Mouse (Mus musculus) regulatory T cell (primary cell): ENCODE measurements around the gene Il17re.

ENCODE experiments used
- in situ Hi-C: fragments of 300-600 bp; cut with MboI, MseI; formaldehyde crosslinking; loops from one replicate; pipeline ENCODE4 v1.15.1; 2025; ENCODE audit warnings: high pct_unique_total_duplicates

The Il17re gene

DNA sequence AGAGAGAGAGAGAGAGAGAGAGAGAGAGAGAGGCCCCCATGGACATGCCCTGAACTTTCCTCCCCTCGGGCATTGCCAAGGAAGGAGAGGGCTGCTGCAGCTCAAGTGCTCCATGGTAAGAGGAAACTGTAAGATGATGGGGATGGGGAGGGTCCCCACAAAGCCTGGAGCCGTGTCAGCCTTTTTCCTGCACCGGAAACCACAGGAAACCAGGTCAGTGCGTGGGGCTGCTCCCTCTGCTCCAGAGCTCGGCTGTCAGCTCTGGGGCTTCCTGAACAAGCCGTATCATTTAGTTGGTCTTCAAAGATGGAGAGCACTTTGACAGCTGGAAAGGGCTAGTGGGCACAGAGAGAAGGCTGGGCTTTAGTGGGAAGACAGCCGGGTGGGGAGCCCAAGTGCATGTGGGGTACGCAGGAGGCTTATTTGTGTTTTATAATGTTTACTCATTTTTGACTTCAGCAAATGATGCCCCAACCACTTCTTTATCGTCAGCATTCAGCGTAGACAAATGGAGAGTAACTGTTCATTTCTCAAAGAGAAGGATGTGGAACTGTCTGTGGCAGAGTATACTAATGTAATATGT lies at the start of gene Il17re:
Il17re (plus strand) TSS at position 533 of the 583 bp plus-strand sequence.
- in situ Hi-C loops, result no loop called here

DNA sequence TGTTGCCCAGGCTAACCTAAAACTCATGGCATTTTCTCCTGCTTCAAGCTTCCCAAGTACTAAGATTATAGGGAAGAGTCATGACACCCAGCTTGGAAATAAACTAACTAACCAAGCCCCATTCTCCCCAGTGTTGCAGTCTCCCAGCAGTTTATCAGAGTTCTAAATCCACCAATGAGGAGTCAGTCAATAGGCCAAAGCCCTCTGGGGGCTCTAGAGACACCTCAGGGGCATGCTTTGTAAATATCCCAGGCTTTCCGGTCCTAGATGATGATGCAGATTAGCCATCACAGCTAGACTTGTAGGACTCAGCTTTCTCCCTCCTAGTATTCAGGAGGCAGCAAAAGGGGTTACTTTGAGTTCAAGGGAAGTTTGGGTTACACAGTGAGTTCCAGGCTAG lies 48.3 kb upstream of the Il17re start:
- in situ Hi-C loops, result no loop called here

DNA sequence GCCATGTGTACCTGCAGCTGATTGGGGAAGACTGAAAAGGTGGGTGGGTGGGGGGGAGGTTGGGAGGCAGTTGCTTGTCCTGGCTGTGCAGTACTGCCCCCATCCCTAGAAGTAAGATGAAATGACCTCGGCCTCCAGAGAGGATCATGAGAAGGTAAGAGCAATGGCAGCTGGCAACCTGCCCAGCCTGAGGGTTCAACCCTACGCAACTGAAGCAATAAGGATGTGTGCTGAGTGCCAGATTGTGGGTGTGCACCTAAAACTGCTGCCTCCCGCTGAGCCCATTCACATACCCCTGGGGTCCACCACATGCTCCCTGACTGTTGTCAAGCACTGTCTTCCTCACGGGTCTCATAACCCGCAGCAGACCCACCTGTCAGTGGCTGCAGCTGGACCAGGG lies 41.9 kb upstream of the Il17re start:
- in situ Hi-C loops, result no loop called here

DNA sequence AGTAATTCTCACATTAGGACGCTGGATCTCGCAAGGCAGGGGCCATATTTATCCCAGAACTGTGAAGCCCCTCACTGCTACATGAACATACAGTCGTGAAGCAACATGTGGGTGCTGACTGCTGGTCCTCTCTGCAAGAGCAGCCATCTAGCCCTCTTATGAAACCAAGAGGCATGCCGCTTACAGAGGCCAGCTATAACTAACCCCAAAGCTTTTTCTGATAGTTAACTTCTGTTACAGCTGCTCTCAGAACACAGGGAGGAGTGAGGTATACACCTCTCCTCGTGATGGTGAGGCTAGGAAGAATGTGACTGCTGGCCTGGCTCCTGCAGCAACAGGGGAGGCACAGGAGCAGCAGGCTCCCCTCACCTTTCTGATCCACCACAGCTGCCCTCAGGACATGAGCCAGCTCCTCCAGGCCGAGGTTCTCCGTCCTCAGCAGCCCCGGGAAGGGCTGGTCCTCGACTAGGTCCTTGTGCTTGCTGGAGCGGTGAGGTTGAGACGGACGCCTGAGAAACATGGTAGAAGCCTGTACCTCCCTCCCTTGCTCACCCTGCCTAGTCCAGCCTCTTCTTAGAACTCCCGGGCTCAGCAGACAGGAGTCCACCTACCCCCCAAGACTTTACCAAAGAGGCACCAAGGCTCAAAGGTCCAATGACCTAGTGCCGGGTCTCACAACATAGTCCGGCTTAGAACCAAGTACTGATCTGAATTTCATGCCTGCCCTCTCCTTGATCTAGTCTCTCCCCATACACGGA lies 39.7 kb upstream of the Il17re start:
- in situ Hi-C loops, result no loop called here

DNA sequence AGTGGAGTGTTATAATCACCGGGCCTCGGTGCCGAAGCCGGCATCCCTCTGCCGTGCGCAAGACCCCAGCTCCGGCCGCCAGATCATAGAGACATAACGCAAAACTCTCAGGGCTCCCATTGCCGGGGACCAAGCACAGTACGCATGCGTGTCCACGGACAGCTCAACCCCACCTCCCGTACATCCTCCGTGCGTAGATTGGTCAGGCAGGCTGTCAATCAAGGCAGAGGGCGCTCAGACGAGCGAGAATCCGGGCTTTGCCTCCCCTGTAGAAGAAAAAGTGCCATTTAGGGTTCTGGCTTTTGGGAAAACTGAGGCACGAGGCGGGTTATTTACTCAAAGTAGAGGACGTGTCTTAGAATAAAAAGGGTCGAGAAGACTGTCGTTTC lies 39.1 kb upstream of the Il17re start, which contains the start of gene Rpusd3:
Rpusd3 (minus strand) TSS at position 142 of the 389 bp plus-strand sequence.
- in situ Hi-C loops, result no loop called here

DNA sequence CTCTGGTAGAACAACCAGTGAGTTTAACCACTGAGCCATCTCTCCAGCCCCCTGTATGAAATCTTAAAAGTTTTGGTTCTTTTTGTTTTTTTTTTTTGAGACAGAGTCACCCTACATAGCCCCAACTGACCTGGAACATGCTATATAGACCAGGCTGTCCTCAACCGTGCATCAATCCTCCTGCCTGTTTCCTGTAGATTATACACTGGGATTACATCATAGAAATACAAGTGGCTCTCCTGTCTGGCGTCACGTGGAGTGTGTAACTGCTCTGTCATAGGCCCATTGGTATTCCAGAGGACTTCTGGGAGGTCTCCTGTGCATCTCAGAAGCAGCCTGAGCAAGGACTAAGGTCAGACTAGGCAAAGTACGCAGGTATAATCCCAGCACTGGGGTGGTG lies 35.3 kb upstream of the Il17re start:
- in situ Hi-C loops, result no loop called here

DNA sequence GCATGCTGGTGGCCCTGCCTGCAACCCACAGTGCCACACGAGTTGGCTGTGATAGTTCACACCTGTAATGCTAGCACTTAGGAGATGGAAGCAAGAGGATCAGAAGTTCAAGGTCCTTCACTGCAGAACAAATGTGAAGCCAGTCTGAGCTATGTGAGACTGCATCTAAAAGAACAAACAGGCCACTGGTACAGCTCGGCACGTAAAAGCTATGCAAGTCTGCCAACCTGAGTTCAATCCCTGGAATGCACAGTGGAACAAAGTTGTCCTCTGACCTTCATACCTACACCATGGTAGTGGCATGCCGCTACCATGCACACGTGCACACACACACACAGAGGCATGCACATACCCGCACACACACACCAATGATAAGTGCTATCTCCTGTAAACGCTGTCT lies 34.1 kb upstream of the Il17re start:
- in situ Hi-C loops, result no loop called here

DNA sequence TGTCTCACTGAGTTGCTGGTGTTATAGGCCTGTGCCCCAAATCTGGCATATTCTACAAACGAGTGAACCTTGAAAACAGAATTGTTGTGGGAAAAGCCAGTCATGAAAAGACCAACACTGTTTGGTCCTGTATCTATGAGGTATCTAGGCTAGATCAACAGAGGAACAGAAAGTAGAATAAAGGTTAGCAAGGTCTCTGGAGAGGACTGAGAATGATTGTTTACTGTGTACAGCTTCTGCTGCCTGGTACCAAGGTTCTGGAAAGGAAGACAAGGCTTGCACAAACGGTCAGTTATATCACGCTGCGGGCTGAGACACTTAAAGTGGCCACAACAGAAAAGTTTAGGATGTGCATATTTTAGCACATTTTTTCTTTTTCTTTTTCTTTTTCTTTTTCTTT lies 31.6 kb upstream of the Il17re start:
- in situ Hi-C loops, result no loop called here

DNA sequence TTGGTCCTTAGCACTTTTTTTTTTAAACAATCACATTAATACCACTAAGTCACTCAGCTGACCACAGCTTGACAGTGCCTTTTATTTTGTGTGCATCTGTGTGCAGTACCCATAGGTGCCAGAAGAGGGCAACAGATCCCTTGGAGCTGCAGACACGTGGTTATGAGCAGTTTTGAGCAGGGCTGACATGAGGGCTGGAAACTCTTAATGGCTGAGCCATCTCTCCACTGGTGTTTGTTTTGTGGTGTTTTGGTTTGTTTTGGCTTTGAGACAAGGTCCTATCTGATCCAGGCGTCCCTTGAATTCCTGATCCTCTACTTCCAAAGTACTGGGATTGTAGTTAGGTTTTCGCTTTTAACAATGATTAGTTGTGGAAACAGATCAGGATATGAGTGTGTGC lies 30.9 kb upstream of the Il17re start:
- in situ Hi-C loops, result no loop called here

DNA sequence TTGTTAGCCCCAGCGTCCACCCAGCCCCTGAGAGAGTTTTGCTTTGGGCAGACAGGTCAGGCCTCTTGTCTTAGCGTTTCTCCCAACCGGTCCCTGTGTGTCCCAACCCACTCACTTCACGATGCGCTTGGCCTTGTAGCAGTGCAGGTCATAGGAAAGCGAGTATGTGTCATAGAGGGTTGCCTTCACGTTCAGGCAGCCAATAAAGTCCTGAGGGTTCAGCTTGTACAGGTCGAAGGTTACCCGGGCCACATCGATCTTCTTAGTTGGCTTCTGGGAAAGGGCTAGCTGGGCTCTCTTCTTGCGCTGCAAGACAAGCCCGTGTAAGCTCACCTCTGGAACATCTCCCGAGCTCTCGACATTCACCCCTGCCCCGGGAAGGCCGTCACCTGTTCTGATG lies 30.3 kb upstream of the Il17re start:
- in situ Hi-C loops, result no loop called here

DNA sequence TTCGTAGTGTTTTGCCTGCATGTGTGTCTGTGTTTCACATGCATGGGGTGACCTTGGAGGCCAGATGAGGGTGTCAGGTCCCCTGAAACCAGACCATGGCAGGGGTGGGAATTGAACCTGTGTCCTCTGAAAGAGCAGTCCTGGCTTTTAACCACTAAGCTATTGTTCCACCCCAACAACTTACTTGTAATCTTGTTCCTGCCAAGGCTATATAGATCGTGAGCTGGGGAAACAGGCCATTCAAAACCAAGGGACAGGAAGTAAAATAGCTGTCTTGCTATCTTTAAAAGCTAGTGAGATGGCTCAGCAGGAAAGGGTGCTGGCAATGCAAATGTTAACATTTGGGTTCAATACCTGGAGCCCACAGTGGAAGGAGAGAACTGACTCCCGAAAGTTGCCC lies 28.3 kb upstream of the Il17re start:
- in situ Hi-C loops, result no loop called here

DNA sequence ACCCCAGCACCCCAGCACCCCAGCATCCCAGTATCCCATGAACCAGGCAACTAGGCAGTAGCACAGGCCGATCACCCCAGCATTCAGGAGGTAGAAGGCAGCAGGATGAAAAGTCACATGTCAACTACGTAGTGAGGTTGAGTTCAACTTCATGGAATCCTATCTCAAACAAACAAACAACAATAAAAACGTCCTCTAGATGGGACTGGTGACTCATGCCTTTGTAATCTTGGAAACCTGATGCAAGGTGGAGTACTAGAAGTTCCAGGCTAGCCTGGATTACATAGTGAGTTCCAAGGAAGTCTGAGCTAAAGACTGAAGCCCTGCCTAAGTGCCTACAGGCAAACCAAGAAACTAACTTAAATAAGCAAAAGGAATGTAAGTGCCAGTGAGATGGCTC lies 27.4 kb upstream of the Il17re start:
- in situ Hi-C loops, result no loop called here

DNA sequence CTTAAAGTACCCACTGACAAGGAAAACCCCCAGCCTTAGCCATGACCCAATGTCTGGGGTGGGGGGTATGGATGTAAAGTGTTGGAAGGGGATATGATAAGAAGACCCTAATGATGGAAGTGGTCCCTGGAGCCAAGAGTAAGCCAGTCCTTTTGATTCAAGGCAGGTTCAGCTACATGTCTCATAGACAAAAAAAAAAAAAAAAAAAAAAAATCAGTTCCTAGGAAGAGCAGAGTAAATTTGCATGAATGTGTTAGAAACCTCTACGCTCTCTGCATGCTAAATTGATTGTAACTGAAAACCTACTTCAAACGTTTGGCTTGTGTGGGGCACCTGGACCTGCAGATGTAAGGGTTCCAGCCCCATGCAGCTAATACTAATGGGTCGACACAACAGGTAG lies 26.5 kb upstream of the Il17re start:
- in situ Hi-C loops, result no loop called here

DNA sequence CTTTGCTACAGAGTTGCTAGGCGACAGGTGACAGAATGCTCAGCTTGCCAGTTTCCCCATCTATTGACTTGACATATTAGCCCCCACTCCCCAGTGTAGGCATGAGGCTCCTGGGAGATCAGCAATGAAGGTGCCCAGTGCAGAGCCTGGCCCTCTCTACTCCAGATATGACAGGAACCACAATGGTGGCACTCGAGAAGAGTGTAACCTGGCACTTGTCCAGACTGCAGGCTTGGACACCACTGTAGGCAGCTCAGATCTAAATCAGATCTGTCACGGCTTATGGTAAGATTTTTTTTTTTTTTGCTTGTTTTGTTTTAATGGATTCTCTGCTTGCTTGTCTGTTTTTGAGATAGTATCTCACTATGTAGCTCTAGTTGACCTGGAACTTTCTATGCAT lies 24.6 kb upstream of the Il17re start:
- in situ Hi-C loops, result no loop called here

DNA sequence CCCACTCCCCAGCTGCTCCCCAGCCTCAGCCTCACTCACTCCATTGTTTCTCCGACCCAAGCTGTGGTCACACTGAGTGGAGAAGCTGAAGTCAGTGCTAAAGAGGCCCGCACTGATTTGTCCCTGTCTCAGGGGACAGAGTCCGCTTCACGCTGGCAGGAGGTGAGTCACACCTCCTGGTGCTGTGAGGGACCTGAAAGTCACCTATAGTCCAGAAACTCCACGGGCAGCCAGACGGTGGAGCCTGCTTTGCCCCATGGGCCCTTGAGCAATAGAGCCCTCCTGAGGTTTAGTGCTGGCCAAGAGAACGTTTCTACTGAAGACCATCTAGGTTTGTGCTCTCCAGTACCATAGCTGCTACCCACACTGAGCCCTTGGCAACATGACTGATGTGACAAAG lies 23.6 kb upstream of the Il17re start:
- in situ Hi-C loops, result no loop called here

DNA sequence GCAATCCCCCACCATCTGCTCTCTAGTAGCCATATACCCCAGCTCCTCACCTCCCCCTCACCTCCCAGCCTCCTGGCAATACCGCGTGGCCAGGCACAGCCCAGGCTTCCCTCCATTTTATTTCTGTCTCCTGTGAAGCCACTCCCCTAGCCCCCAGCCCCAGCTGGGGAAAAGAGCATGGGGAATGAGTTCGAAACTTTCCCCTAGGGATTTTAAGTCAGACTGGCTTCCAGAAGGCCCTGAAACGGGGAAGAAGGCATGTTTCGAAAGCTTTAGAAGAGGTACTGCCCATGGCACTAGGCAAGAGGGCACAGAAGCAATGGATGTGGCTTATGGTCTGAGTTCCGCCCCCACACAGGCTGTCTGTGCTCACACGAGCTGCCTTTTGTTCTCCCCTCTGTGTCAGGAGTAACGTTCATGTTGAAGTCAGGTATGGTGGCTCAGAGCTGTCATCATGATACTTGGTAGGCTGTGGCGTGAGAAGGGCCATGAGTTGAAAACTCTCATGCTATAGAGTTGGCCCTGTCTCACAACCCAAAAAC lies 22.5 kb upstream of the Il17re start, which contains the start of gene Cidec:
Cidec (minus strand) TSS at position 97 of the 542 bp plus-strand sequence.
- in situ Hi-C loops, result no loop called here

DNA sequence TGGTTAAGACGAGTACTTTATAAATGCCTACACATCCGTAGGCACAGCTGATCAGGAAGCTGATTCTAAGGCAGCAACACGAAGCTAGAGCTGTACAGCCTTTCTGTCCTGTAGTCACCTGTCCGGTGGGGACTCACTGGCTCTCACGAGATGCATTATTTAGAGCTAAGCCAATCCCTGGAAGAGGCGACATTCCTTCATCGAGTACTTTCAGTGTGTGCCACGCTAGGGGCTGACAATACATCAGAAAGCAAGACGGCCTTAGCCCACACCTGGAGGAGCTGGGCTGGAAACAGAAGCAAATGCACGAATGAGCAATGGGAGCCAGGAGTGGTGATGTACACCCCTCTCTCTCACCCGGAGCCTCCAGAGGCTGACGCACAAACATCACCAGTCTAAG lies 21.1 kb upstream of the Il17re start:
- in situ Hi-C loops, result no loop called here

DNA sequence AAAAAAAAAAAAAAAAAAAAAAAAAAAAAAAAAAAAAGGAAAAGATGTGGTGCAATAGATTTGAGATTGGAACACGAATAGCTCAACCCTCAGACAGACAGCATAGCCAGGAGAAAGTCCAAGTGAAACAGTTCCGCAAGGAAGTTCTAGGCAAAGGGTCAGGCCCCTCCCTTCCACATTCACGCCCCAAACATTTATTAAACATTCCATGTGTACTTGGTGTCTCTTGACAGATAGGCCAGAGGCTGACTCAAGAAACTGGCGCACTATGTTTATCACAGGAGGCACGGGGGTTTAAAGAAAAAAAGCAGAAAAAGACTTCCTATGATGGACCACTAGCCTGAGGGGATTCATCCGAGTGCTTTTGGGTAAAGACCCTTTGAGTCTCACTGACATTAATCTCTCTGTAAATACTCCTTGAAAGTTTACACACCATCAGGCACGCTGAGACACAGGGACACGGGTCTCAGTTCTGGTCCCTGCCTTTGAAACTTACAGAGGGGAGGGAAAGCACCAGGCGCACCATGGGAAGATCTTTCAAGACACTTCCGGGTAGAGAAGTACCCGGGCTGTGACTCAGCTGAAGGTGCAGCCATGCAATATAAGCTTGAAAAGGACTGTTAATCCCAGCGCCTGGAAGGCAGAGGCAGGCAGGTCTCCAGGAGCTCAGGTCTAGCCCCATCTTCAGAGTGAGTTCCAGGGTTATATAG lies 19.4 kb upstream of the Il17re start:
- in situ Hi-C loops, result no loop called here

DNA sequence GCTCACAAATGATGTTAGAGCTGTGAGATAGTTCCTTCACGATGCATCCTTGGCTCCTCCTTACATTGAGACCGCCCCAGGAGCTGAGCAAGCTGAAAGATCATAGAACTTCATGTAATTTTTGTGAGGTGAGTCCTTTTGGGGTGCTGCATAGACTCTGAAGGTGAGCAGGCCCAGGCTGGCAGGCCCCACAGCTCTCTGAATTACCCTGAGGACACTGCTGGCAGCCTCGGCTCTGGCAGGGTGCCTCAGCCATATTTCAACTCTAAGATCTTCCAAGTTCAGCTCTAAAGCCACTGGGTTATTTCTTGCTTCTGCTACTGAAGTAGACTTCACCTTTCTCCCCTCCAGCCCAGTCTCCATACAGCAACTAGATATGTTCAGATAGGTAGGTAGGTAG lies 17.6 kb upstream of the Il17re start:
- in situ Hi-C loops, result no loop called here

DNA sequence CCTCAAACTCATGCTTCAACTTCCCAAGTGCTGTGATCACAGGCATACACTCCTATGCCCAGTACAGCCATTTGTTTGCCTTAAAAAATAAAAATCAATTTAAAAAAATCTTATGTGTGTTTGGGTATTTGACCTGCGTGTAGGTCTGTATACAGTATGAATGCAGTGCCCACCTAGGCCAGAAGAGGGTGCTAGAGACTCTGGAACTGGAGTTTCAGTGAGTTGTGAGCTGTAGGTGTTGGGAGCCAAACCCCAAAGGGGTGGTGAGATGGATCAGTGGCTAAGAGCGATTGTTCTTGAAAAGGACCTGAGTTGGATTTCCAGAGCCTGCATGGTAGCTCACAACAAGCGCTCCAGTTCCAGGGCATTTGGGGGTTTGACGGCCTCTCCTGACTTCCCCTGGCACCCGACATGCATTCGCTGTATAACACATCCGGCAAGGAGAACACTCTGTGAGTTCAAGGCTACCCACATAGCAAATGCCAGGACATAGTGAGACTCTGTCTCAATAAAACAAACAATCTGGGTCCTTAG lies 17.1 kb upstream of the Il17re start:
- in situ Hi-C loops, result no loop called here

DNA sequence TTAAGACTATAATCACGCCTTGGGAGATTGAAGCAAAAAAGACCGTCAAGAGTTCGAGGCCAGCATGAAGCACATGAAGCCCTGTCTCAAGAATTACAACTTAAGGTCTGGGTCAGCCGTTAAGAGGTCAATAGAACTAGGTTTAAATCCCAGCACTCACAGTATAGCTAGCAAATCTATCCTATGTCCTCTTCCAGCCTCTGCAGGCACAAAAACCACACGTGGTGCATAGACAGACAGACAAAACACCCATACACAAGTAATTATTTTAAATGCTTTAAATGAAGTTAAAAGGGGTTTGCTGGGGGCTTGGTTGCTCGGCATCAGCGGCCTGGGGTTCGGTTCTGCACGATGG lies 16.2 kb upstream of the Il17re start:
- in situ Hi-C loops, result no loop called here

DNA sequence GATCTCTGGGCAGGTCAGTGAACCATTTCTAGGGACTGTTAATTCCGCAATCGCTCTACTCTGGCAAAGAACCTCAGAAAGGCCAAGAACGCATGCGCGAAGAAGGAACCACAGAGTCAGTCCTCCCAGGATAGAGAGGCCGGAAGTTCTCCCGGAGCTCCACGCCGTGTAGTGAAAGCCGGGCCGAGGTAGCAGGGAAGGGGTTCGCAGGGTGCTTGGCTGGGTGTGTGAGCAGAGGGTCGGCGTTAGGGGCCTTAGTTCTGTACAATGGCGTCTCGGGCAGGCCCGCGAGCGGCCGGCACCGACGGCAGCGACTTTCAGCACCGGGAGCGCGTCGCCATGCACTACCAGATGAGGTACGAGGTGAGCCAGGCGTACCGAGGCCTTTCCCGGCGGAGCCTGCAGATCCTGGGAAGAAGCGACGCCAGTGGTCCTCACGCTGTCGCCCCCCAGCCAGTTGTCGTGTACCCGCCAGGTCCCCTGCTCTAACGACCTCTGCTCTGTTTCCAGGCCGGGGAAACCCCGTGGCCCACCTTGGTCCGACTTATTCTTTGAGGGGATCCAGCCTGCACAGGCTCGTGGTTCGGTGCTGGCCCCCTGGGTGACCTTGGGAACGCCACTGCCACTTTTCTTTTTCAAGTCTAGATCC lies 15.7 kb upstream of the Il17re start, which contains the start of gene Jagn1:
Jagn1 (plus strand) TSS at position 128 of the 649 bp plus-strand sequence.
- in situ Hi-C loops, result no loop called here
